Mouse (Mus musculus) embryonic fibroblast, embryonic 13.5 days (primary cell): ENCODE data around the gene Trabd2b.

Experiments
- CTCF ChIP-seq: IDR thresholded peaks from 2 replicates; pipeline ENCODE4 v1.5.1; 2011; ENCODE audit warnings: mild to moderate bottlenecking, control low read depth, low read length, moderate library complexity, borderline replicate concordance; ENCODE audit not compliant: insufficient read depth
- POLR2A ChIP-seq: IDR thresholded peaks from 2 replicates; pipeline ENCODE4 v1.6.1; 2011; ENCODE audit warnings: low read depth, mild to moderate bottlenecking, control low read depth, low read length, moderate library complexity

DNA sequence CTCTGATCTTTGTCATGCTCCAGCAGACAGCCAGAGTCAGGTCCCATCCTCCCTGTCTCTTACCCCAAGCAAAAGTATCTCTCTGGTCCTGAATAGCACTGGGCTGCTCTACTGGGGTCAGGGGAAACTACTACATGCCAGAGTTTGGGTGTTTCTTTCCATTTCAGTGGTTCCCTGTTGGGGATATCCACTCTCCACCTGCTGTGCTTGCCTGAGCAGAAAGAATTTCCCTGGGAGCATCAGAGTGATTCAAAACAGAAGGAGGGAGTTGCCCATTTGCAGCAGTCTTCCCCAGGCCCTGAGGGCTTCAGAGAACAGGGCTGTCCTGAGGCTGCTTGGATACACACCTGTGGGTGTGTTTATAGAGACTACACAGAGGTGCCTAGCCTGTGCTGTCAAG, 3.0 kb downstream of the Trabd2b start:
- TF ChIP-seq POLR2A, result no peak
- no peak for TF ChIP-seq CTCF
